Mouse (Mus musculus): ENCODE data around the gene Umad1. TPM values are rescaled to one million over a fixed set of nuclear protein-coding genes. Genes with fewer than 3 reads are reported as not detected.

The Umad1 gene
- polyA plus RNA-seq, 1 experiment from 2014 or later, result 15.0 TPM

- H3K4me3 ChIP-seq (ENCODE audit: low read depth, low read length), result no peak overlapping the region
- peaks cover 8% of the 10 kb centered on the region for H3K4me1 ChIP-seq (ENCODE audit: control insufficient read depth, low read depth, low read length)
- H3K9me3 ChIP-seq (replicated peaks; ENCODE audit: control insufficient read depth, low read length), result no peaks in the 10 kb centered on the region
- WGBS (ENCODE audit: insufficient replicate concordance), result 60% methylated on average over 6 of the region's 6 CpGs
- no peaks in the 10 kb centered on the region for H3K27me3 ChIP-seq (ENCODE audit: control insufficient read depth, insufficient read depth, low read depth, low read length)
- no peak for ATAC-seq (ENCODE audit: low read depth)
- H3K27ac ChIP-seq (ENCODE audit: low read length), result no peak overlapping the region
- H3K9ac ChIP-seq (ENCODE audit: low read depth, low read length), result no peak overlapping the region
- no peaks in the 10 kb centered on the region for H3K36me3 ChIP-seq (ENCODE audit: control insufficient read depth, insufficient read depth)
- no peak overlapping the region for H3K4me2 ChIP-seq (ENCODE audit: low read depth, low read length)
These were observed 80.4 kb downstream of the Umad1 start for GRCm38 (mm10) chr6:8339453-8339852.

GRCm38 (mm10) chr6:8343271-8343670 lies 84.2 kb downstream of the Umad1 start:
- ATAC-seq (ENCODE audit: low read depth), result peak; percentile 50; the same call in 1 of the 2 replicates
- 30% methylated on average over 4 of the region's 4 CpGs for WGBS (ENCODE audit: insufficient replicate concordance)
- H3K27ac ChIP-seq (ENCODE audit: low read length), result no peak overlapping the region
- H3K9ac ChIP-seq (ENCODE audit: low read depth, low read length), result no peak overlapping the region; the same call in none of the 2 replicates
- H3K36me3 ChIP-seq (ENCODE audit: control insufficient read depth, insufficient read depth), result no peaks in the 10 kb centered on the region
- no peaks in the 10 kb centered on the region for H3K9me3 ChIP-seq (replicated peaks; ENCODE audit: control insufficient read depth, low read length)
- H3K27me3 ChIP-seq (ENCODE audit: control insufficient read depth, insufficient read depth, low read depth, low read length), result no peaks in the 10 kb centered on the region
- H3K4me1 ChIP-seq (ENCODE audit: control insufficient read depth, low read depth, low read length), result peaks cover 22% of the 10 kb centered on the region
- H3K4me2 ChIP-seq (ENCODE audit: low read depth, low read length), result peak overlapping the region; percentile 45
- H3K4me3 ChIP-seq (ENCODE audit: low read depth, low read length), result no peak overlapping the region

- Histone ChIP-seq H3K9me3 (replicated peaks; ENCODE audit: control insufficient read depth, low read length) (no peaks in the 10 kb centered on the region), H3K36me3 (ENCODE audit: control insufficient read depth, insufficient read depth) (no peaks in the 10 kb centered on the region), H3K4me2 (ENCODE audit: low read depth, low read length) (peak overlapping the region; percentile 36; the same call in 1 of the 2 replicates), H3K4me3 (ENCODE audit: low read depth, low read length) (no peak overlapping the region), H3K4me1 (ENCODE audit: control insufficient read depth, low read depth, low read length) (peaks cover 22% of the 10 kb centered on the region), H3K9ac (ENCODE audit: low read depth, low read length) (no peak overlapping the region), H3K27ac (ENCODE audit: low read length) (peak overlapping the region; percentile 24), H3K27me3 (ENCODE audit: control insufficient read depth, insufficient read depth, low read depth, low read length) (no peaks in the 10 kb centered on the region)
- WGBS (ENCODE audit: insufficient replicate concordance), result 37% methylated on average over 5 of the region's 5 CpGs
- ATAC-seq (ENCODE audit: low read depth), result peak; percentile 97
These were observed 86.2 kb downstream of the Umad1 start for GRCm38 (mm10) chr6:8345219-8345856.

- H3K4me1 ChIP-seq (ENCODE audit: control insufficient read depth, low read depth, low read length), result peaks cover 22% of the 10 kb centered on the region
- H3K36me3 ChIP-seq (ENCODE audit: control insufficient read depth, insufficient read depth), result no peaks in the 10 kb centered on the region
- H3K27ac ChIP-seq (ENCODE audit: low read length), result 0 out of 2 replicates have a peak overlapping the region, but pooled peaks have one; percentile 17
- 83% methylated on average over 2 of the region's 2 CpGs for WGBS (ENCODE audit: insufficient replicate concordance)
- no peak overlapping the region for H3K4me3 ChIP-seq (ENCODE audit: low read depth, low read length)
- H3K9me3 ChIP-seq (replicated peaks; ENCODE audit: control insufficient read depth, low read length), result no peaks in the 10 kb centered on the region
- ATAC-seq (ENCODE audit: low read depth), result peak; percentile 40
- no peaks in the 10 kb centered on the region for H3K27me3 ChIP-seq (ENCODE audit: control insufficient read depth, insufficient read depth, low read depth, low read length)
- H3K9ac ChIP-seq (ENCODE audit: low read depth, low read length), result no peak overlapping the region
- H3K4me2 ChIP-seq (ENCODE audit: low read depth, low read length), result no peak overlapping the region
These were observed 88.1 kb downstream of the Umad1 start for GRCm38 (mm10) chr6:8347154-8347553.

GRCm38 (mm10) chr6:8348344-8348743 lies 89.3 kb downstream of the Umad1 start:
- no peak overlapping the region for H3K4me2 ChIP-seq (ENCODE audit: low read depth, low read length)
- H3K36me3 ChIP-seq (ENCODE audit: control insufficient read depth, insufficient read depth), result no peaks in the 10 kb centered on the region
- H3K27ac ChIP-seq (ENCODE audit: low read length), result no peak overlapping the region
- no peaks in the 10 kb centered on the region for H3K27me3 ChIP-seq (ENCODE audit: control insufficient read depth, insufficient read depth, low read depth, low read length)
- H3K9me3 ChIP-seq (replicated peaks; ENCODE audit: control insufficient read depth, low read length), result no peaks in the 10 kb centered on the region
- H3K4me3 ChIP-seq (ENCODE audit: low read depth, low read length), result no peak overlapping the region
- H3K9ac ChIP-seq (ENCODE audit: low read depth, low read length), result no peak overlapping the region
- no peak for ATAC-seq (ENCODE audit: low read depth)
- WGBS (ENCODE audit: insufficient replicate concordance), result 81% methylated on average over 1 of the region's 1 CpGs
- H3K4me1 ChIP-seq (ENCODE audit: control insufficient read depth, low read depth, low read length), result peaks cover 18% of the 10 kb centered on the region

- Histone ChIP-seq H3K9ac (ENCODE audit: low read depth, low read length) (no peak overlapping the region), H3K36me3 (ENCODE audit: control insufficient read depth, insufficient read depth) (no peaks in the 10 kb centered on the region), H3K4me2 (ENCODE audit: low read depth, low read length) (no peak overlapping the region), H3K4me1 (ENCODE audit: control insufficient read depth, low read depth, low read length) (peaks cover 14% of the 10 kb centered on the region), H3K27me3 (ENCODE audit: control insufficient read depth, insufficient read depth, low read depth, low read length) (no peaks in the 10 kb centered on the region), H3K4me3 (ENCODE audit: low read depth, low read length) (no peak overlapping the region), H3K27ac (ENCODE audit: low read length) (no peak overlapping the region), H3K9me3 (replicated peaks; ENCODE audit: control insufficient read depth, low read length) (no peaks in the 10 kb centered on the region)
- ATAC-seq (ENCODE audit: low read depth), result peak; percentile 53
- WGBS (ENCODE audit: insufficient replicate concordance), result 50% methylated on average over 2 of the region's 2 CpGs
These were observed 90.1 kb downstream of the Umad1 start for GRCm38 (mm10) chr6:8349060-8349670.

GRCm38 (mm10) chr6:8351507-8351906 lies 92.4 kb downstream of the Umad1 start:
- Histone ChIP-seq H3K4me3 (ENCODE audit: low read depth, low read length) (no peak overlapping the region), H3K36me3 (ENCODE audit: control insufficient read depth, insufficient read depth) (no peaks in the 10 kb centered on the region), H3K9ac (ENCODE audit: low read depth, low read length) (no peak overlapping the region), H3K27me3 (ENCODE audit: control insufficient read depth, insufficient read depth, low read depth, low read length) (no peaks in the 10 kb centered on the region), H3K4me2 (ENCODE audit: low read depth, low read length) (no peak overlapping the region), H3K4me1 (ENCODE audit: control insufficient read depth, low read depth, low read length) (peaks cover 4% of the 10 kb centered on the region; the same call in 1 of the 2 replicates), H3K9me3 (replicated peaks; ENCODE audit: control insufficient read depth, low read length) (no peaks in the 10 kb centered on the region), H3K27ac (ENCODE audit: low read length) (no peak overlapping the region)
- no peak for ATAC-seq (ENCODE audit: low read depth)
- WGBS (ENCODE audit: insufficient replicate concordance), result 80% methylated on average over 2 of the region's 2 CpGs

- Histone ChIP-seq H3K4me1 (ENCODE audit: control insufficient read depth, low read depth, low read length) (no peaks in the 10 kb centered on the region; the same call in 1 of the 2 replicates), H3K9ac (ENCODE audit: low read depth, low read length) (no peak overlapping the region), H3K27me3 (ENCODE audit: control insufficient read depth, insufficient read depth, low read depth, low read length) (no peaks in the 10 kb centered on the region), H3K4me2 (ENCODE audit: low read depth, low read length) (no peak overlapping the region), H3K36me3 (ENCODE audit: control insufficient read depth, insufficient read depth) (no peaks in the 10 kb centered on the region), H3K4me3 (ENCODE audit: low read depth, low read length) (no peak overlapping the region), H3K27ac (ENCODE audit: low read length) (no peak overlapping the region), H3K9me3 (replicated peaks; ENCODE audit: control insufficient read depth, low read length) (no peaks in the 10 kb centered on the region)
- 71% methylated on average over 12 of the region's 12 CpGs for WGBS (ENCODE audit: insufficient replicate concordance)
- ATAC-seq (ENCODE audit: low read depth), result no peak
These were observed 93.6 kb downstream of the Umad1 start for GRCm38 (mm10) chr6:8352533-8353168.

GRCm38 (mm10) chr6:8353461-8353860 lies 94.4 kb downstream of the Umad1 start:
- no peaks in the 10 kb centered on the region; the same call in 1 of the 2 replicates for H3K4me1 ChIP-seq (ENCODE audit: control insufficient read depth, low read depth, low read length)
- no peaks in the 10 kb centered on the region for H3K27me3 ChIP-seq (ENCODE audit: control insufficient read depth, insufficient read depth, low read depth, low read length)
- 72% methylated on average over 4 of the region's 4 CpGs for WGBS (ENCODE audit: insufficient replicate concordance)
- H3K4me2 ChIP-seq (ENCODE audit: low read depth, low read length), result no peak overlapping the region
- H3K9me3 ChIP-seq (replicated peaks; ENCODE audit: control insufficient read depth, low read length), result no peaks in the 10 kb centered on the region
- no peak overlapping the region for H3K4me3 ChIP-seq (ENCODE audit: low read depth, low read length)
- no peak for ATAC-seq (ENCODE audit: low read depth)
- no peak overlapping the region for H3K9ac ChIP-seq (ENCODE audit: low read depth, low read length)
- H3K36me3 ChIP-seq (ENCODE audit: control insufficient read depth, insufficient read depth), result no peaks in the 10 kb centered on the region
- no peak overlapping the region for H3K27ac ChIP-seq (ENCODE audit: low read length)

Data from liver, embryonic 16.5 days (tissue).